Comparison of ENCODE assay signal across 8 mouse cellular contexts in genomic region chr9:48257741-48258423, GRCm38 (mm10).
DNase-seq lines count a peak whose midpoint lies in the region; ATAC-seq lines count a peak whose summit lies in the region.

No protein-coding gene starts in this region.

- no peak overlapping the region for H3K4me3 ChIP-seq in forebrain, embryonic 11.5 days (ENCODE audit: low read depth, low read length)

- H3K27ac ChIP-seq in forebrain, embryonic 11.5 days (ENCODE audit: low read depth, low read length), result no peak overlapping the region

- 36% methylated on average over 12 of the region's 12 CpGs for WGBS in forebrain, embryonic 11.5 days

- no peak overlapping the region for H3K4me2 ChIP-seq in forebrain, embryonic 11.5 days (ENCODE audit: low read depth, low read length, severe bottlenecking)

- H3K36me3 ChIP-seq in forebrain, embryonic 11.5 days (ENCODE audit: control insufficient read depth, insufficient read depth, low read length), result no peaks in the 10 kb centered on the region

- H3K9me3 ChIP-seq in forebrain, embryonic 11.5 days (ENCODE audit: control insufficient read depth, low read length), result no peaks in the 10 kb centered on the region

- peak; percentile 12 for DNase-seq in cerebellum, adult 11 months
- DNase-seq in 3T3-L1 (ENCODE audit: low read depth, low spot score), result peak; percentile 41
- peak; percentile 69 for DNase-seq in brain, adult 2 months (ENCODE audit: low read depth, low spot score)
- peak; percentile 71 for DNase-seq in forebrain, embryonic 11.5 days (ENCODE audit: low spot score)
- DNase-seq in layer of hippocampus, adult 18-20 months (ENCODE audit: low spot score in 2 of 2), result peak; percentile 50 to 67
- peak; percentile 8 for DNase-seq in lung, postnatal 25 days (ENCODE audit: low spot score)
- peak; percentile 30 for DNase-seq in thymus, postnatal 14 days

- H3K27me3 ChIP-seq in forebrain, embryonic 11.5 days (ENCODE audit: control insufficient read depth, insufficient read depth, low read length), result no peaks in the 10 kb centered on the region

- H3K4me1 ChIP-seq in forebrain, embryonic 11.5 days (replicated peaks; ENCODE audit: control insufficient read depth, insufficient read depth, low read length), result no peaks in the 10 kb centered on the region; the same call in 1 of the 2 replicates

- H3K9ac ChIP-seq in forebrain, embryonic 11.5 days (ENCODE audit: low read length), result no peak overlapping the region

- no peak for ATAC-seq in cerebellum, adult (ENCODE audit: insufficient number of reproducible peaks, low FRiP score, low TSS enrichment)
- ATAC-seq in forebrain, embryonic 11.5 days (replicated peaks; ENCODE audit: low FRiP score), result no peak

Comparison
In these comparisons a context has a peak if more than half of its experiments do, and no peak if none do; other contexts are left out.
1. DNase-seq: peak in every context shown above with its lines; median percentile 71 in forebrain, embryonic 11.5 days; 69 in brain, adult 2 months; 58 in layer of hippocampus, adult 18-20 months; 41 in 3T3-L1; 30 in thymus, postnatal 14 days; 12 in cerebellum, adult 11 months; 8 in lung, postnatal 25 days.